Mouse (Mus musculus) liver, adult 2 months (tissue): ENCODE measurements at regions not wholly inside any gene's neighbourhood (a gene's known extent, or its start where the extent isn't known, plus 50 kb on each side); places are given as distances from the start of the nearest gene placed in this dataset.

ENCODE experiments used
- CTCF ChIP-seq: fragments of 200-500 bp; IDR thresholded peaks from 2 replicates; pipeline ENCODE4 v1.5.1; 2011; ENCODE audit warnings: low read depth, low read length, control low read depth
- POLR2A ChIP-seq: fragments of 200-500 bp; IDR thresholded peaks from 2 replicates; pipeline ENCODE4 v1.6.1; 2011; ENCODE audit warnings: low read length, control low read depth; ENCODE audit not compliant: insufficient read depth; ENCODE audit errors: extremely low read depth

DNA sequence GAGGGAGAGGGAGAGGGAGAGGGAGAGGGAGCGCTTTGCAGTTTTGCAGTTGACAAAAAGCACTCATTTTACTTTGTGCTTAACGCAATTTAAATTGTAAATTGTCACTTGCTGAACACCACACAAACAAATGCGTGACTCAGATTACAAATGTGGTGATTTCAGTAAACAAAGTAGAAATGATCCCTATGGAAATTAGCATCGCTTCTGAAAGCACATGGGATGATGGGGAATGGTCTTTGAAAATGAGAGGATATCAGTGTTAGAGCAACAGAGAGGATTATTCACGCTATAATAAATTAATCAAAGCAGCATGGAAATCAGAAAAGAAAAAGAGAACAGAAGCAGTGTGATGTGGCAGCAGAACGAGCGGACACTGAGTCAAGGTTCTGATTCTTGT is 78.4 kb upstream of the Adra1b start:
- TF ChIP-seq CTCF, result no peak
- TF ChIP-seq POLR2A, result no peak
